Mouse (Mus musculus) forebrain, embryonic 16.5 days (tissue): ENCODE measurements around the gene Anapc15. TPM values are rescaled to one million over a fixed set of nuclear protein-coding genes. Genes with fewer than 3 reads are reported as not detected.

Experiments
- ATAC-seq: fragments of 200-750 bp; cut with Nextera tagmentation; 2 replicates; pipeline ENCODE4 v1.8.0; 2017; ENCODE audit warnings: mild to moderate bottlenecking, moderate library complexity
- H3K27ac ChIP-seq: fragments of 300-500 bp; sonication (generic); 2 replicates; pipeline ENCODE4 v1.5.1; 2014; ENCODE audit warnings: low read length, control low read depth
- H3K27me3 ChIP-seq: fragments of 300-500 bp; sonication (generic); replicated peaks from 2 replicates; pipeline ENCODE4 v1.6.1; 2014; ENCODE audit warnings: low read length; ENCODE audit not compliant: control insufficient read depth, insufficient read depth
- H3K36me3 ChIP-seq: fragments of 300-500 bp; sonication (generic); 2 replicates; pipeline ENCODE4 v1.6.1; 2014; ENCODE audit not compliant: control insufficient read depth, insufficient read depth
- H3K4me1 ChIP-seq: fragments of 300-500 bp; sonication (generic); replicated peaks from 2 replicates; pipeline ENCODE4 v1.6.1; 2014; ENCODE audit warnings: low read length; ENCODE audit not compliant: control insufficient read depth, insufficient read depth
- H3K4me2 ChIP-seq: fragments of 300-500 bp; sonication (generic); 2 replicates; pipeline ENCODE4 v1.6.1; 2014; ENCODE audit warnings: mild to moderate bottlenecking, low read length, control low read depth
- H3K4me3 ChIP-seq: fragments of 300-500 bp; sonication (generic); replicated peaks from 2 replicates; pipeline ENCODE4 v1.5.1; 2014; ENCODE audit warnings: mild to moderate bottlenecking, low read length, control low read depth
- H3K9ac ChIP-seq: fragments of 300-500 bp; sonication (generic); replicated peaks from 2 replicates; pipeline ENCODE4 v1.6.1; 2014; ENCODE audit warnings: low read depth, low read length, control low read depth
- H3K9me3 ChIP-seq: fragments of 300-500 bp; sonication (generic); 2 replicates; pipeline ENCODE4 v1.6.1; 2016; ENCODE audit warnings: low read length; ENCODE audit not compliant: control insufficient read depth
- WGBS: fragments of 180-500 bp; shearing (Covaris S2); extraction: QIAGEN DNeasy Blood & Tissue Kit; methylation state at CpG from one replicate; pipeline ENCODE4 v1.1.7; 2014; 5-methylcytosine and 5-hydroxymethylcytosine counted together
- polyA plus RNA-seq: library from polyadenylated mRNA; unstranded; fragments of >200 nt; fragmentation: Nextera tagmentation; extraction: Ambion mirVana; gene quantifications from 2 replicates; pipeline ENCODE4 v1.2.1, GENCODE M21; 2015

Anapc15 gene
- polyA plus RNA-seq, 1 experiment from 2014 or later: 72.3 TPM

GRCm38 (mm10) chr7:101866491-101867265, 3.2 kb downstream of the Anapc15 start:
- no peak for ATAC-seq

GRCm38 (mm10) chr7:101867482-101867881, 4.0 kb downstream of the Anapc15 start:
- Histone ChIP-seq H3K9me3 (no peaks in the 10 kb centered on the region), H3K36me3 (no peaks in the 10 kb centered on the region), H3K27ac (no peak overlapping the region), H3K4me3 (no peak overlapping the region), H3K27me3 (no peaks in the 10 kb centered on the region), H3K4me2 (no peak overlapping the region), H3K9ac (no peak overlapping the region), H3K4me1 (no peaks in the 10 kb centered on the region)
- ATAC-seq: no peak
- WGBS: 97% methylated on average over 4 of the region's 4 CpGs

More at GRCm38 (mm10) chr7:101866491-101867265, 3.2 kb downstream of the Anapc15 start:
- Histone ChIP-seq H3K9ac (no peak overlapping the region), H3K4me2 (no peak overlapping the region), H3K4me3 (no peak overlapping the region), H3K9me3 (no peaks in the 10 kb centered on the region), H3K4me1 (no peaks in the 10 kb centered on the region), H3K36me3 (no peaks in the 10 kb centered on the region), H3K27me3 (no peaks in the 10 kb centered on the region), H3K27ac (no peak overlapping the region)
- 76% methylated on average over 11 of the region's 11 CpGs for WGBS

- WGBS: 48% methylated on average over 13 of the region's 13 CpGs
- Histone ChIP-seq H3K9me3 (no peaks in the 10 kb centered on the region), H3K27ac (no peak overlapping the region), H3K4me1 (no peaks in the 10 kb centered on the region), H3K9ac (no peak overlapping the region), H3K4me3 (no peak overlapping the region), H3K4me2 (no peak overlapping the region), H3K27me3 (no peaks in the 10 kb centered on the region), H3K36me3 (no peaks in the 10 kb centered on the region)
- ATAC-seq: no peak
These were observed 5.0 kb downstream of the Anapc15 start for GRCm38 (mm10) chr7:101868241-101869162.

GRCm38 (mm10) chr7:101869163-101869500, 5.6 kb downstream of the Anapc15 start:
- ATAC-seq: no peak
- no peaks in the 10 kb centered on the region for H3K36me3 ChIP-seq
- H3K27me3 ChIP-seq: no peaks in the 10 kb centered on the region
- H3K4me2 ChIP-seq: no peak overlapping the region
- no peaks in the 10 kb centered on the region for H3K4me1 ChIP-seq
- 41% methylated on average over 7 of the region's 7 CpGs for WGBS
- no peak overlapping the region for H3K27ac ChIP-seq
- H3K4me3 ChIP-seq: no peak overlapping the region
- H3K9ac ChIP-seq: no peak overlapping the region
- H3K9me3 ChIP-seq: no peaks in the 10 kb centered on the region

- WGBS: 82% methylated on average over 2 of the region's 2 CpGs
- Histone ChIP-seq H3K4me1 (no peaks in the 10 kb centered on the region), H3K9me3 (no peaks in the 10 kb centered on the region), H3K27me3 (no peaks in the 10 kb centered on the region), H3K9ac (no peak within 1 kb of the TSS), H3K27ac (no peak within 1 kb of the TSS), H3K36me3 (no peaks in the 10 kb centered on the region), H3K4me2 (no peak within 1 kb of the TSS), H3K4me3 (no peak within 1 kb of the TSS)
- no peak for ATAC-seq
These were observed 7.1 kb downstream of the Anapc15 start, which contains the start of gene Folr1 for GRCm38 (mm10) chr7:101870629-101871028. Gene Folr1 (minus strand): TSS chr7:101870788.

- Histone ChIP-seq H3K9me3 (no peaks in the 10 kb centered on the region), H3K27me3 (no peaks in the 10 kb centered on the region), H3K36me3 (no peaks in the 10 kb centered on the region), H3K27ac (no peak overlapping the region), H3K4me3 (no peak overlapping the region), H3K9ac (no peak overlapping the region), H3K4me1 (no peaks in the 10 kb centered on the region), H3K4me2 (no peak overlapping the region)
- no peak for ATAC-seq
- 88% methylated on average over 3 of the region's 3 CpGs for WGBS
These were observed 7.8 kb downstream of the Anapc15 start for GRCm38 (mm10) chr7:101871296-101871695.

- no peak overlapping the region for H3K27ac ChIP-seq
- no peaks in the 10 kb centered on the region for H3K27me3 ChIP-seq
- H3K4me2 ChIP-seq: no peak overlapping the region
- 83% methylated on average over 1 of the region's 1 CpGs for WGBS
- ATAC-seq: no peak
- H3K9me3 ChIP-seq: no peaks in the 10 kb centered on the region
- no peaks in the 10 kb centered on the region for H3K4me1 ChIP-seq
- H3K36me3 ChIP-seq: no peaks in the 10 kb centered on the region
- H3K4me3 ChIP-seq: no peak overlapping the region
- H3K9ac ChIP-seq: no peak overlapping the region
These were observed 12.5 kb downstream of the Anapc15 start for GRCm38 (mm10) chr7:101875978-101876377.

- Histone ChIP-seq H3K4me3 (no peak overlapping the region), H3K9me3 (no peaks in the 10 kb centered on the region), H3K36me3 (no peaks in the 10 kb centered on the region), H3K27ac (no peak overlapping the region), H3K9ac (no peak overlapping the region), H3K4me1 (no peaks in the 10 kb centered on the region), H3K27me3 (no peaks in the 10 kb centered on the region), H3K4me2 (no peak overlapping the region)
- WGBS: 75% methylated on average over 4 of the region's 4 CpGs
- no peak for ATAC-seq
These were observed 17.3 kb downstream of the Anapc15 start for GRCm38 (mm10) chr7:101880855-101881254.

GRCm38 (mm10) chr7:101882413-101883154, 19.1 kb downstream of the Anapc15 start:
- H3K9ac ChIP-seq: no peak overlapping the region
- no peak for ATAC-seq
- H3K36me3 ChIP-seq: no peaks in the 10 kb centered on the region
- no peak overlapping the region for H3K27ac ChIP-seq
- no peak overlapping the region for H3K4me3 ChIP-seq
- H3K9me3 ChIP-seq: no peaks in the 10 kb centered on the region
- no peaks in the 10 kb centered on the region for H3K27me3 ChIP-seq
- H3K4me2 ChIP-seq: no peak overlapping the region
- no peaks in the 10 kb centered on the region for H3K4me1 ChIP-seq
- 62% methylated on average over 9 of the region's 9 CpGs for WGBS
